Mouse (Mus musculus) CH12.LX (cell line): ENCODE data around the gene Zfhx3.

Experiments
- CTCF ChIP-seq, 2 experiments: IDR thresholded peaks in 1 of 2; conservative IDR thresholded peaks in 1 of 2; 2 replicates each; pipeline ENCODE4 v1.5.1; 2011 to 2012; ENCODE audit warnings: low read depth in 2 of 2, low read length in 2 of 2, improper control_type of control experiment in 1 of 2, inconsistent platforms in 1 of 2, mild to moderate bottlenecking in 1 of 2, moderate library complexity in 1 of 2
- MXI1 ChIP-seq: IDR thresholded peaks from 2 replicates; pipeline ENCODE4 v1.6.1; 2011; ENCODE audit warnings: mild to moderate bottlenecking, low read depth, low read length, improper control_type of control experiment
- POLR2A ChIP-seq: IDR thresholded peaks from 2 replicates; pipeline ENCODE4 v1.6.1; 2011; ENCODE audit warnings: low read depth, mild to moderate bottlenecking, improper control_type of control experiment, low read length
- SIN3A ChIP-seq: IDR thresholded peaks from 2 replicates; pipeline ENCODE4 v1.6.1; 2012; ENCODE audit warnings: low read length, improper control_type of control experiment, inconsistent platforms
- TBP ChIP-seq: conservative IDR thresholded peaks from 2 replicates; pipeline ENCODE4 v1.6.1; 2011; ENCODE audit warnings: low read depth, low read length, improper control_type of control experiment

GRCm38 (mm10) chr8:108300964-108301615, 358.6 kb downstream of the Zfhx3 start:
- TF ChIP-seq CTCF (conservative IDR thresholded peaks at IDR 0.05 in 1 of 2, IDR thresholded peaks at IDR 0.05 in 1 of 2; ENCODE audit: low read depth in 2 of 2, low read length in 2 of 2) (no peak), MXI1 (no peak), TBP (no peak), POLR2A (no peak), SIN3A (no peak)
